Mouse (Mus musculus) erythroblast, embryonic 14.5 days (primary cell): ENCODE results near the gene Fam167b.

Source experiments
- GATA1 ChIP-seq: IDR thresholded peaks from 2 replicates; pipeline ENCODE4 v1.6.1; 2012; ENCODE audit warnings: low read length, inconsistent platforms, mixed read lengths
- TAL1 ChIP-seq: IDR thresholded peaks from 3 replicates; pipeline ENCODE4 v1.6.1; 2012; ENCODE audit warnings: low read length, inconsistent platforms, mixed read lengths

DNA sequence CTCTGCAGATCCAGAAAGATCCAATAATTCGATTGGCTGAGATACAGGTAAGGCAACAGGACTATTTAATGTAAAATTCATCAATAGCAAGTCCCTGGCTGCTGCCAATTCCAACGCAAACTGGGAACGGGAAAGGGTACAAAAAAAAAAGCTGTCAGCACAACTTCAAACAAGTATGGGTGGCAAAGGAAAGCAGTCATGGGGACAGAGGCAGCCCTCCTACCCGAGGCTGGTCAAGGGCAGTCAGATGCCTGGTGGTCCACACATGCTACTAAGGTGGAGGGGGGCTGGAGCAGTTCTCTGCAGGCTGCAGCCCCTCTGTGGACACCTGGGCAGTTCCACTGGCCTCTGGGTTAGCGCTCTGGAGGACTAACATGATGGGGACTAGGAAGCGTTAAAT is 47.7 kb upstream of the Fam167b start:
- TF ChIP-seq TAL1 (no peak), GATA1 (no peak)
